Mouse (Mus musculus): Measurements from ENCODE around the gene Serpinb3a.
"Not testable (repeated sequence)": the region's sequence is repeated elsewhere in the genome, so short reads cannot be mapped to it uniquely, and the experiment has no call there.

Serpinb3a gene

DNA sequence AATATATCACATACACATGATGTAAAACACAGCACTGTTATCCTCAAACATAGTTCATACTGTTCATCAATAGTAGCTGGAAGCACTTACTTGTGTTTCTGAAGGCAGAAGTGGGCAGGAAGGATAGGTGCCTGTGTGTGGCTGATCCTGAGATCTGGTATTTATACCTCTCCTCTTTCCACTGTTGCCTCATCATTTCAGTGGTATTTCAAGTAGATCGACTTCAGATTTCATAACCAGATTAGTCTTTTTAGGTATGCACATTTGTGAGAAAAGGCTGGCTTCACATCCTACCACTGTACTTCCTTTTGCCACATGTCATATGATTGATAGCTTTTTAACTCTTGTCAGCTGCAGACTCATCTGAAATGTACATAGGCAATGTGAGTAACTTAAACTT is at the start of gene Serpinb3a:
Gene Serpinb3a, minus strand, starts transcription at position 101 of the 400 bp plus-strand sequence.
- DNase-seq (ENCODE audit: low spot score): no peak

DNA sequence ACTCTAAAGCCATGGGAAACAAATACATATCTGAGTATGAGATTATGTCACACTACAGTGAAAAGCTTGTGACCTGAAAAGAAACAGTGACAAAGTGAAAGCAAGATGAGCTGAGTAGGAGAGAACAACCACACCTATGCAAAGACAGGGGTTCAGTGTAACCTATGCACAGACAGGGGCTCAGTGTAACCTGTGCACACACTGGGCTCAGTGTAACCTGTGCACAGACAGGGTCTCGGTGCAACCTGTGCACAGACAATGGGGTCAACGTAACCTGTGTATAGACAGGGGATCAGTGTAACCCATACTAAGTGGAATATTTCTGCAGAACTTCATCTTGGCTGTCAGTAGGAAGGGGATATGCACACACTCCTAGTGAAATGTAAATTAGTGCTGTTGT is 46.3 kb upstream of the Serpinb3a start:
- no peak for DNase-seq (ENCODE audit: low spot score)

DNA sequence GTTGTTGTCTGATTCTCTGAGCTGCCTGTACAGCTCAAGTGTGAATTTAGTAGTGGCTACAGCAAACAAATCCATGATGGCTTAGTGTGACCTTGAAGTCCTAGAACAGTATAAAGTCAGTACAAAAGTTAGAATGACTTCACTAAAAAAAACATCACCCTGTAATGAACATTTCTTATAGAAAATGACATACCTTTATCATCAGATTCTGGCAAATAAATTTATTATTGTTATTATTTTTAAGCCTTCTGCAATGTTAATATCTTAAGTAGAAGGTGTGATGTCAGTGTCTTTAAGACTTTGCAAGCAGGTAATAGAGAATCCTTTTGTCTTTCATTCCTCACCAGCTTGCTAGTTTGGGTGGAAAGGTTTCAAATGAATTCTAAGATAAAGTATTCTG is 31.3 kb upstream of the Serpinb3a start, which contains the start of gene Serpinb3d:
Gene Serpinb3d, minus strand, starts transcription at position 101 of the 400 bp plus-strand sequence.
- DNase-seq (ENCODE audit: low spot score): no peak

DNA sequence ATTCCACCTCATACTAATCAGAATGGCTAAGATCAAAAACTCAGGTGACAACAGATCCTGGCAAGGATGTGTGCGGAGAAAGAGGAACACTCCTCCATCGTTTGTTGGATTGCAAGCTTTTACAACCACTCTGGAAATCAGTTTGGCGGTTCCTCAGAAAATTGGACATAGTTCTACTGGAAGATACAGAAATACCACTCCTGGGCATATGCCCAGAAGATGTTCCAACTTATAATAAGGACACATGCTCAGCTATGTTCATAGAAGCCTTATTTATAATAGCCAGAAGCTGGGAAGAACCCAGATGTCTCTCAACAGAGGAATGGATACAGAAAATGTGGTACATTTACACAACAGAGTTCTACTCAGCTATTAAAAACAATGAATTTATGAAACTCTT is 17.9 kb downstream of the Serpinb3a start:
- DNase-seq (ENCODE audit: low spot score): not testable (repeated sequence)

DNA sequence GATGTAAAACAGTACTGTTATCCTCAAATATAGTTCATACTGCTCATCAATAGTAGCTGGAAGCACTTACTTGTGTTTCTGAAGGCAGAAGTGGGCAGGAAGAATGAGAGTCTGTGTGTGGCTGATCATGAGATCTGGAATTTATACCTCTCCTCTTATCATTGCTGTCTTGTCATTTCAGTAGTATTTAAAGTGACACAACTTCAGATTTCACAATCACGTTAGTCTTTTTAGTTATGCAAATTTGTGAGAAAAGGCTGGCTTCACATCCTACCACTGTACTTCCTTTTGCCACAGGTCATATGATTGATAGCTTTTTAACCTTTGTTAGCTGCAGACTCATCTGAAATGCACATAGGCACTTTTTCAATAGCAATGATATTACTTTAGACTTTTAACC is 26.2 kb downstream of the Serpinb3a start:
- no peak for DNase-seq (ENCODE audit: low spot score)

DNA sequence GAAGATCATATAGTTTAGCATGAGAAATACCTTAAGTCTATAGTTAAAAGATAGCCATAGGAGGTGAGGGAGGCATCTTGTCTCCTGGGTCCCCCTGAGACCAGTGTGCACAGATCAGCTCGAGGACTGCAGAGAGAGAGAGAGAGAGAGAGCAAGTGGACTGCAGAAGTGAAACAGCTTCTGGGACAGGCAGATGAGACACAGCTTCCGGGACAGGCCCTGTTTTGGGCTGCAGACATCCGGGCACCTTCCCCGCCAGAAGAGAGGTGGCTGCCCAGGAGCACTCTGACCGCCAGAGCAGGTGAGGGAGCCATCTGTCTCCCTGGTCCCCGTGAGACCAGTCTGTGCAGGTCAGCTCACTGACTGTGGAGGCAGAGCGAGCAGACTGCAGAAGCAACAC is 36.9 kb downstream of the Serpinb3a start:
- DNase-seq (ENCODE audit: low spot score): no peak

DNA sequence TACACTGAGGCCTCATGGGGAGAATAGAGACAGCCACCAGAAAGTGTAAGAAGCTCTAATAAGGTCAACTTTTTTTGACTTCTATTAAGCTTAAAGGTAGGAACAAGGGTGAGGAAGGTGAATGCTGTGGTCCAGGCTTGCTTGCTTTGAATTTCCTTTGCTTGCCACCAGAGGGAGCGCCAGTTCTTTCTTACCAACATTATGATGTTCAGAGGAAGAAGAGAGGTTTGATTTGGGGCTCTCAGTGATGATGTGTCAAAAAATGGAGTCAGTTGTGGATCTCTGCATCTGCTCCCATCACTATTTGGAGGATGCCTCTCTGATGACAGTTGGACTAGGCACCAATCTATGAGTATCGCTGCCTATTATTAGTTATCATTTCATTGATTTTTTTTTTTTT is 37.6 kb downstream of the Serpinb3a start:
- no peak for DNase-seq (ENCODE audit: low spot score)

DNA sequence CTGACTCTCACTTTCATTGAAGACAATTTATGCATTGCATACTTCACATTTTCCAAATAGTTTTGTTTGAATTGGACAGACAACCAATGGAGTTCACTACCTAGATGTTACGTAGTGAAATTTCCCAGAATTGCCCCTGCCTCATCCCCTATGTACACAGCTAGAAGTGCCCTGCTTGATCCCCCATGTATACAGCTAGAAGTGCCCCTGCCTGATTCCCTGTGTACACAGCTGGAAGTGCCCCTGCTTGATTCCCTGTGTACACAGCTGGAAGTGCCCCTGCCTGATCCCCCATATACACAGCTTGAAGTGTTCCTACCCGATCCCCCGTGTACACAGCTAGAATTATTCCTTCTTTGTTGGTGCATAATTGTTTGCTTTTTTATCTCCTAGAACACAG is 45.8 kb downstream of the Serpinb3a start:
- DNase-seq (ENCODE audit: low spot score): no peak

DNA sequence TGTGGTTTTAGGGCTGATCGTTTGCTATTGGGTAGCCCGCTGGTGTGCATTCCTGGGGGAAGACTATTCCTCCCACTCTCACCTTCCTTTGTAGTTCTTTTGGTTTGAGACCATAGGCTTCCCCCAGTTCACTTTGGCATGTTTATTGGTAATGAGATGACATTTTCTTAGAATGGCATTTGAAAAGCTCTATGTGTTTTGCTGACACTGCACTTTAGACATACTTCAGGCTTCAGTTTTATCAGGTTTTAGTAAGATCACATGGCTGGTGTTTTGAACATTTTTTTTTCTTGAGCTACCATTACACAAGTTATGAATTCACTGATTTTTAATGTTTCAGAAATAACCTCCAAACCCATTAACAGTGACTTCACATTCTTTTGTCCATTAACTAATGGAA is 50.3 kb downstream of the Serpinb3a start:
- no peak for DNase-seq (ENCODE audit: low spot score)

DNA sequence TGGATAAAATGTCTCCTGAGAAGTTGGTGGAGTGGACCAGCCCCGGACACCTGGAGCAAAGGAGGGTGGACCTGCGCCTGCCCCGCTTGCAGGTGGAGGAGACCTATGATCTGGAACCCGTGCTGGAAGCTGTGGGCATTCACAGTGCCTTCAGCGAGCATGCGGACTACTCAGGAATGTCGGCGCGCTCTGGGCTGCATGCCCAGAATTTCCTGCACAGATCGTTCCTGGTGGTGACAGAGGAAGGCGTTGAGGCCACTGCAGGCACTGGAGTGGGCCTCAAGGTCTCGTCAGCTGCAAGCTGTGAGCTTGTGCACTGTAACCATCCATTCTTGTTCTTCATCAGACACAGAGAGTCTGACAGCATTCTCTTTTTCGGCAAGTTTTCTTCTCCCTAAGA is 51.7 kb downstream of the Serpinb3a start:
- no peak for DNase-seq (ENCODE audit: low spot score)
